Mouse (Mus musculus): ENCODE data around the gene Cd53.

- TF ChIP-seq CTCF (IDR thresholded peaks at IDR 0.05; ENCODE audit: extremely low read depth, insufficient read length, insufficient replicate concordance, low read depth, low read length), result no peak
- TF ChIP-seq POLR2A (IDR thresholded peaks at IDR 0.05; ENCODE audit: low read depth, low read length), result no peak
Observed at GRCm38 (mm10) chr3:106832107-106832506, 42.2 kb upstream of the Cd53 start.

Measured in small intestine, adult 2 months (tissue).